Mouse (Mus musculus) cerebellum, adult 11-12 months (tissue): ENCODE results near the gene Gfod1.

ENCODE experiments used
- DNase-seq: peaks from one replicate; pipeline ENCODE4 v3.0.0; 2022

Gene Gfod1

DNA sequence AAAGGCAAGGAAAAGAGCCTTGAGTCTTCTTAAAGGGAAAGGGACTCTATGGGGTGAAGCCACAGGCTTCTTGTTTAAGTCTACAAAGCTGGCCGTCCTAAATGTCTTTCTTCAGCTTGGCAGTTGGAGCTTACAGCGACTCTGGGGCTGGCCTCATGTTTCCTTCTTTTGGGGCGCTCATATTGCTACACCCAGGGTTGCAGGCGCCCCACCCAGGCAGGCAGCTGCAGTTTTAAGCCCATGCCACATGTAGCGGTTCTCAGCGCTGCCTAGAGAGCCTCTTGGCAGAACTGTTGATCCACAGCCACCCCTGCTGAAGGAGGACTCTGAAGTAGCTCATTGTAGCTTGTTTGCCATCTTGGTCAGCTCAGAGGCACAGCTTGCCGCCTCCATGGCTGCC is 104.7 kb downstream of the Gfod1 start:
- no peak for DNase-seq

DNA sequence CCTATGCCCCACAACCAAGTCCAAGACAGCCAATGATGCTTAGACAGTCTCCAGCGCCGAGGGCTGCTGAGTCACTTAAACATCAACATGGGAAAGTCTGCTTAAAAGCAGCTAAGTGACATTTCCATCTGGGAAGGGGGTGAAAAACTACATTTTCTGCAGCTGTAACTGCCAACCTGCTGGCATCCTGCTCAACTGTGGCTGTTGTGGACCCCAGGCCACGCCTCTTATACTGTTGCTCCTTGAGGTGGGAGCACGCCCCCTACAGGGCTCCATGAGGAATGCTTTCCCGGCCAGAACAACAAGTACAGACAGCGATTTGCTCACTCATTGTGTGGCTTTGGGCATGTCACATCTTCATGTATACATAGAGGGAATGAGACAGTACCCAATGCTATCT is 106.8 kb downstream of the Gfod1 start:
- no peak for DNase-seq

DNA sequence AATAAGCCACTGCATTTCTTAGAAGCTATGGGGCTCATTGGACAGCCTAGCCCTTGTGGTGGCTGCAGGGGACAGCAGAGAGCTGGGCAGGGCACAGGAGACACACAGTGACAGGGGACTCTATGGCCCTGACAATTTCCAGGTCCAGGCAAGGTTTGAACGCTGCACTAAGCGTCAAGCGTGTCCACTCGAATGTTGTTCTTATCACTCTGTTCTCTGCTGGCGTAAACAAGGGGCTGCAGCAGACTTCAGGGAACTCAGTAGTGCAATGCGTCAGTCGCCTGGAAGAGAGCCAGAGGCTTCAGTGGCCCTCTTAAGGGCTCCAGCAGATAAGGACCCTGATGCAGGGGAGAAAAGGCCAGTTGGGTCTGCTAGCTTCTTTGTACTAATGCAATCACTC is 108.0 kb downstream of the Gfod1 start:
- DNase-seq: no peak

DNA sequence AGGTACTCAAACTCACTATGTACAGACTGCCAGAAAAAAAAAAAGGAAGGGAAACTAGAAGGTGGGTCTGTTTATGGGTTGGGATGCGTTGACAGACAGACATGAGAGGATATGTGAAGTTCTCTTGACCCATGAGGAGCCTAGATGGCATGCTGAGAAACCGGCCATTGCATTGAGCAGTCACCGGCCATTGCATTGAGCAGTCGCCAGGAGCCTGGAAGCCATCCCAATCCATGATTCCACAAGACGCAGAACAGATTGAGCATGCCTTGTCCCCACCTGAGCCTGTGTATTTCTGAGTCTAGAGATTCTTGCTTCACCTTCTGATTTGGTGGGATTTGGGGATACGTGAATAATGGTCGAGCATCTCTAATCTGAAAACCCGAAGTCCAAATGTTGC is 110.0 kb downstream of the Gfod1 start:
- no peak for DNase-seq

DNA sequence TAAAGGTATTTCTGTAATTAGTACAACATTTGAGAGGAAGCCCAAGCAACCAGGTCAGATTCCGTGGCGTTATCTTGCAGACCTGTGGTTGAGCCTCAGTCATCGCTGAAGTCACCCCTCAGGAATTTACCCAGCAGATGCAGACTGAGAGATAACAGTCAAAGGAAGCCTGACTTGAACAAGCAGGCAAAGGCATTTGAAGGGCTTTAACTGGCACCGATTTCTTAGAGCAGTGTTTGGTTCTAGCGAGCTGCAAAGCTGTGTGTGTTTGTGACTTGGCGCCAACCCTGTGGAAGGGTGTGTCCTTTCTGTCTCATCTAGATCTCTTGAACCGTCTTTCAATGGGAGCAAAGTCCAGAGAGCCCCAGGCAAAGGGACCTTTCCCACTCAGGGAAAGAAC is 110.7 kb downstream of the Gfod1 start:
- no peak for DNase-seq

DNA sequence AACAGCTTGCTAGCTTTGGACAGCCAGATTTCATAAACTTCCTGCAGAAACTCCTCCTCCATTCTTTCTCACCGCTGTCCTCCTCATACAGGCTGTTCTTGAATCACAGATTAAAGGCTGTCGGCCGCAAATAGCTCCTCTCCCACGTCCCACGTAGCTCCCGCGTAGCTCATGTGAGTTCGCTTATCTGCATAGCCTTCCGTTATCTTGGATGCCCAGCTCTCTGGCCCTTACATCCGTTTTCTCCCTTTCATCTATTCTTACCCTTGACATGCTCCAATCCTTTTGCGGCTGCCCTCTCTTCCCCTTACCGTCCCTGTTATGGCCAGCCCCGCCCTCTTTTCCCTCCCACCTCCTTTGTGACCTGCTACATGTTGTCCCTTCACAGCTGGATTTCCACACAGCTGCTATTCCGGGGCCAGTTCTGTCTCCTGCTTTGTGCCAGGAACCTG is 112.2 kb downstream of the Gfod1 start:
- no peak for DNase-seq

DNA sequence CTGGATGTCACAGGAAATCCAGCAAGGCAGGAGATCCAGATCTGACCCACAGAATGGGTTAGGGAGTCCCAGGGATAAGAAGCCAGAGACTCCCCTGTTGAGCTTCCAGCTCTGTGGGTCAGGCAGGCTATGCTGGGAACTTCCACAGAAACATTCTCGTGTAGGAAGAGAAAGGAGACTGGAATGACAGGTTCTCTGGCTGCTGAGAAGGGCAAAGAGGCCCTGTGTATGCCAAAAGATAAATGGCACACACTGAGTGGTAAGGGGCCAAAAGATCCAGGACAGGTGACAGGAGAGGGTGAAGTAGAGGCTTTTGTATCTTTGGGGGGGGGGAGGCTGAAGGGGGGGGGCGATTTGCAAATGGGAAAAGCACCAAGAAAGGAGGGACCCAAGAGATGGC is 112.7 kb downstream of the Gfod1 start:
- no peak for DNase-seq

DNA sequence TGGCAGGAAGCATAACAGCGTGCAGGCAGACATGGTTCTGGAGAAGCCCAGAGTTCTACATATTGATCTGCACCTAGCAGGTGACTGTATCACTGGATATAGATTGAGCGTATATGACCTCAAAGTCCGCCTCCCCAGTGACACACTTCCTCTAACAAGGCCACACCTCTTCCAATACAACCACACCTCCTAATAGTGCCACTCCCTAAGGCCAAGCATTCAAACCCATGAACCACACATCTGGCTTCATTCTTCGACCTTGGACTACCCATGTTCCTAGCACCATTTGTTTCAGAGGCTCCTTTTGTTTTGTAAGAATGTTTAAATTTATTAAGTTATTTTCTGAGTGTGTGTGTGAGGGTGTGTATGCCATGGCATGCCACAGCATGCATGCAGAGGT is 116.2 kb downstream of the Gfod1 start:
- no peak for DNase-seq

DNA sequence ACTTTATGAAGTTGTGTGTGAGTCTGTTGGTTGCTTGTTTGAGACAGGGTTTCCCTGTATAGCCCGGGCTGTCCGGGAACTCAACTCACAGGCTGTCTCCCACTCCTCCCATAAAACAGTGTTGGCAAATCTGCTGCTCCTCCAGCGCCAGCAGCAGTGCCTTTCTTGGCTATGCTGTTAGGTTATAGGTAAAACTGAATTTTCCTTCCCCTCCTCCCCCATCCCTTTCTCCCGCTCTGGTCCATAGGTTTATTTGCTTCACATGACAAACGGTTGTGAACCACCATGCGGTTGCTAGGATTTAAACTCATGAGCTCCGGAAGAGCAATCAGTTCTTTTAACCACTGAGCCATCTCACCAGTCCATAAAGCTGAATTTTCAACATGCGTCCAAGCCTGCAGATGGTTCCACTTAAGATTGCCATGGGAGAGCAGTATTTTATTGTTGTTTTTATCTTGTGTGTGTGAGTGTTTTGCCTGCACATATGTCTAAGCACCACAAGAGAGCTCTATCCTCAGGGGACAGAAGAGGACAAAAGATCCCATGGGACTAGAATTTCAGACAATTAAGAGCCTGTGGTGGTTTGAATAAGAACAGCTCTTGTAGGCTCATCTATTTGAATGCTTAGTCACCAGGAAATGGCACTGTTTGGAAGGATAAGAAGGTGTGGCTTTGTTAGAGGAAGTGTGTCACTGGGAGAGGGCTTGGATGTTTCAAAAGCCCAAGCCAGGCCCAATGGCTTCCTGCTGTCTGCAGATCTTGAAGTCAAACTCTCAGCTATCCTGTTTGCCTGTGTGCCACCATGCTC is 120.5 kb downstream of the Gfod1 start:
- DNase-seq: no peak

DNA sequence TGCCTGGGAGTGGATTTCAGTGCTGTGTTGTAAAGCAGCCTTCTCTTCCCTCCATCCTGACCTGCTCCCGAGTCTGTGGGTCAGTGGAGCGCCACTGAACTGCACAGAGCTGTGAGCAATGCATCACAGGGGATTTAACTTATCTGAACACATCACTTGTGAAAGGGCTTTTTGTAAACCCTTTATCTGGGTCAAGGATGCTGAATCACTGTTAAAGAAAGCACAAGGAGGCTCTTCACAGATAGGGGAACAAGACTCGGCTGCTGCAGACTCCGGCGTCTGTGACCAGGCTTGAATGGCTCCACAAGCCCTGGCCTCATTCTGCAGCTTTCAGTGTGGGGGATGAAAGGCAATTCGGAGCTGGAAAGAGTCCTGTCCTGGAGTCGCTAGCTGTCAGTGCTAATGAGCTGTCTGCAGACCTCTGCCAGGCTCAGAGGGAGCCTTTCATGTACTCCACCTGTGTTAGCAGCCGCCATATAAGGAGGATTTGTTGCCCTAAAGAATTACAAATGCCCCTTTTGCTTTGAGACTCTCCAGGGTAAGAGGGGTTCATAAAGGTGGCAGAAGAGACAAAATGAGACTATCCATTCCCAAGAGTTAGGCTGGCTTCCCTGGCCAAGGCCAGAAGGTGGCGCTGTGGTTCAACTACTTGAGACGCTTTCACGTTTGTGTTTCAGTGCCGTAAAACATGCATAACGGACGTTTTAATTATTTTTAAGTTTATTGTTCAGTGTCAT is 121.3 kb downstream of the Gfod1 start:
- DNase-seq: peak; percentile 67

DNA sequence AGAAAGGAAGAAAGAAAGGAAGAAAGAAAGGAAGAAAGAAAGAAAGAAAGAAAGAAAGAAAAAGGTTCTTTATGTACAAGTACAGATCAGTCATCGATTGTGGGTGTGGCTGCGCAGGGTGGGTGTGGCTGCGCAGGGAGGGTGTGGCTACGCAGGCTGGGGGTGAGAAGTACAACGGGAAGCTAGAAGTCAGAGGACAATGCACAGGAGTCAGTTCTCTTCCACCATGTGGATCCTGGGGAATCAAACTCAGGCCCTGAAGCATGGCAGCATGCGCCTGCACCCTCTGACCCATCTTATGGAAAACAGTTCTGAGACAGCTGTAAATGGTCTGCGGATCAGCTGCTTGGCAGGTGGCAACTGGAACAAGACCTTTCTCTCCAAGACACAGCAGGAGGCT is 122.9 kb downstream of the Gfod1 start:
- DNase-seq: no peak

DNA sequence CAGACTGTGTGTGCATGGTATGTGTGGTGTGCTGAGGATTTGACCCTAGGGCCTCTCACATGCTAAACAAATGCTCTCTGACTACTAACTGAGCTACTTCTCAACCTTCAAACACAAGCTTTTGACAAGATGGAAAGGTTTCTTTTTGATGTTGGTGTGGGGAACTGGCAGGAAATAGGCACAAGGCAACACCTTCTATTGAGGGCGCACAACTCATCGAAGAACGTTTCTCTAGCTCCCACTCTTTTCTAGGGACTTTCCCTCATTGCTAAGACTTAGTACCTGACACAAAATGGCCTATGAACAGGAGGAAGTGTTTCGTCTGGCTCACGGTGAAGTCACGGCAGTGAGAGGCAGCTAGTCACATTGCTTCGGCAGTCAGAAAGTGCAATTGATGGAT is 126.7 kb downstream of the Gfod1 start:
- no peak for DNase-seq

DNA sequence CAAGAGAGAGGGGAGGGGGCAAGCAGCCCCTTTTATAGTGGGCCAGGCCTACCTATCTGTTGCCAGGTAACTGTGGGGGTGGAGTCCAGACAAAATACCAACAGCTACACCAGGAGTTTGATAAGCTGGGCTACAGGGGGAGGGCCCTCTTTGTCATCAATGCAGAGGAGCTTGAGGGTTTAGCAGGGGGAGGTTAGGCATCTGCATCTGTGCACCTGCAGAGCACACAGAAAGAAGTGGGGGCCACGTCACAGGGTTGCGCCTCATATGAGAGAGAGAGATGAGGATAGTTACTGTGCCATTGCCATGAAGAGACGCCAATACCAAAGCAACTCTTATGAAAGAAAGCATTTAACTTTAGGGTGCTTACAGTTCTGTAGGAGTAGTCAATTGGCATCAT is 127.3 kb downstream of the Gfod1 start:
- DNase-seq: no peak

DNA sequence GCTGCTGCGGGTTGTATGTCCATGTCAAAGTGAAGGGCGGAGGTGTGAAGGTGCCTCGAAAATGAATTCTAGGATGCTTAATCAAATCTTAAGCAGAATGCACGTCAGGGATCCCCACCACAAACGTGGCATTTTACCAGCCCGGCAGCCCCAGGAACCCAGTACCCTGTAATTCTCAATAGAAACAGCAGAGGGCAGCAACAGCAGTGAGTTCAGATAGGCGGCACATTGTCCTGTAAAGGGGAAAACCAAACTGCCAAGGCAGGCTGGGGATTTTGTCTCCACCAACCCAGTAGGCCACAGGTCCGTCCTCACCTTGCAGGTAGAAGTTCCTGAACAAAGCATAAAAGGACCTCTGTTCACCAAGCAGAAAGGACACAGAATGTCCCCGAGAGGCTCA is 130.7 kb downstream of the Gfod1 start:
- peak; percentile 76 for DNase-seq

DNA sequence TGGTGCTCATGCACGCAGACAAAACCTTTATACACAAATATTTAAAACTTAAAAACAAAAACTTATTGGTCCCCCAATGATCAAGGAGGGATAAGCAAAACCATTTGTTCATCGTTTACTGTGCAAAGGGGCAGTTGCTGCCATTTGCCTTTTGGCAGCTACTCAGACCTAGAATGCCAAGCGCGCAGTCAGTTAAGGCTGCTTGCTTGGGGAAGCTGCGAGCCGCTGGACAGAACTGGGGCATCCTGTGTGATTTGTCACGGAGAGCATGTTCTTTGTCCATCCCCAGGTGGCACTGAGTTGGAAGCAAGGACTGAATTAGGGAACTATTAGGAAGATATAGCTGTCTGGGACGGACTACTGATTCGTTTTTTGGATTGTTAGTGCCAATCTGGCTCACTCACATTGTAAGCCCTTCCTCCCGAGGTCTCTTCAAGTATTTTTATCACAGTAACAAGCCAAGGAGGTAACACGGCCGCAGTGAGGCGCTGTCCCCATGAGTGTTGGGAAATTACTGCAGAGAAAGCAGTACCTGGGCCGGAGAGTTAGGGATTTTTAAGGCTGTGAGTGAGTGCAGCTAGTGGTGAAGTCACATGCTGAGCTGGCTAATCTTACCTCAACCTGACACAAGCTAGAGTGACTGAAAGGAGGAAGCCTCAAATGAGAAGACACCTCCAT is 131.8 kb downstream of the Gfod1 start:
- DNase-seq: peak; percentile 37

DNA sequence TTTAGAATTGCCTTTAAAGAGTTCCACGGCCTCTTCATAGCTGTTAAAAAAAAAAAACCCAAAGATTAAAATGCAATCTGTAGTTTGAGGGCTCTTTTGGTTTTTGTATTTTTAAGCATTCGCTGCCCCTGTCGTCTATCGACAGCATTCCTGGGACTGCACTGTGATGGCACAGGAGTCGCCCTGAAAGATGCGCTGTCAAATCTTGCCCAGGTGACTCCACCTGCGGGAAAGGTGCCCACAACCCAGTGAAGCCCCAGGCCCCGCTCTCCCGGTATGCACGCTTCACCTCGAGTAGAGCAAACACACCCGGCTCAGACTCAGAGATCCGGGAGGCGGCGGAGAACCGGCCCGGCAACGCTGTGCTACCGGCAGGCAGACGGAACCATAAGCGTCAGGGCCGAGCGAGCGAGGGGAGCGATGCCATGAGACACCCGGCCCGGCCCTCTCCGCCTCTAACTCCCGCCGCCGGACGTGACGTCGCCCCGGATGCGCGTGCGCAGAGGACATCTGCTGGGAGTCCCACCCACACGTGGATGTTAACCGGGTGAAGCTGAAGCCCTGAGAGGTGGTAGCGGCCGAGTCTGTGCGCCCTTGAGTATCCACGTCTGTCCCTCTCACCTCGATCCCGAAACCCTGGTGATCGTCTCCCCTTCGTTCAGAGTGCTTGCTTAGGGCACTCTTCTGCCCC is 132.8 kb downstream of the Gfod1 start, which contains the start of gene Tbc1d7:
Gene Tbc1d7, minus strand, starts transcription at position 482 of the 691 bp plus-strand sequence.
- DNase-seq: peak; percentile 97

DNA sequence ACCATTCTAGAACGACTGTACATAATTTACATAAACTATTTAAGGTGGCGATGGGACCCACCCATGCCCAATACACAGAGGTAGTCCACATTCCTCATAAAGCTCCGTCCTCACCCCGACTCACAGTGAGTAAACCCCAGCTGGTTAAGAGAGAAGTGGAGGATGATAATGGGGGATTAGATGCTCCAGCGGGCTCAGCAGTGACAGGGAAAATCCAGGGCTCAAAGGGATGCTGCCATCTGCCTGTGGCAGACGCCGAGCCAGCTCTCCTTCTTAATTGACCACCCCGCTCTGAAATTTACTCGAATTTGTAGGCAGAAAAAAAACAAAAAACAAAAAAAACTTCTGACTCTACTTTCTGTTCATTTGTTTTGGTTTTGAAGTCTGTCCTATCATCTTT is 136.3 kb downstream of the Gfod1 start:
- no peak for DNase-seq

DNA sequence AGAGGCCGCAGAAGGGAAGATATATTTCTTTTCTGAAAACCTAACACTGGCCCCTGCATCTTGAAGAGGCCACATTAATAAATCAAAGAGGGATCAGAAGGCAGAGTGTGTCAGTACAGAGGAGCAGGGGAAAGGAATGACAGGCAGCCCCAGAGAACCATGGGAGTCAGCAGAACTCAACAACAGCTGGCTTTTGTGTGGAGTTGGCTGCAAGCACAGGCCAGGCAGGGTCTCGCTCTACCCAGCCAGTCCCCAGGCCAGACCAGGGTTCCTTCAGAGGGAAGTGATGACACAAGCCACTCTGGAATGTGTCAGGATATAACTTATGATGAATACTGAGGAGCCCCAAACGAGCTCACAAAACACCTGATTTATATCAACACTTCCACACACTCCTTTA is 144.5 kb downstream of the Gfod1 start:
- DNase-seq: no peak

DNA sequence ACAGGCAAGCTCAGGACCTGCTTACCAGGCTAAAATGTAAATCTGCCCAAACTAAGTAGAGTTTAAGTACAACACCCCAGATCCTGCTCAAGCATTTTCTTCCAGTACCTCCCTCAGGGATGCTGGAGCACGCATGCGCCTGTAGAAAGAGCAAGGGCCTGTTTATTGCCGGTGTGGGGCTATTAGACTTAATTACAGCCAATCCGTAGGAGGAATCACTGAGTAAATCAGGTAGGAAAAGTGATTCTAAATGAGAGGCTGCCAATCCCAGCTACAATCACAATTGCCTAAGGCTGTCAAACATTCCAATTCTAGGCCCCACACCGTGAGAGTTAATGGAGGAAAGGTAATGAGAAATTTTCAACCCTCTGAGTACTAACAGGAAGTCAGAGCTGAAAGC is 145.7 kb downstream of the Gfod1 start:
- no peak for DNase-seq

DNA sequence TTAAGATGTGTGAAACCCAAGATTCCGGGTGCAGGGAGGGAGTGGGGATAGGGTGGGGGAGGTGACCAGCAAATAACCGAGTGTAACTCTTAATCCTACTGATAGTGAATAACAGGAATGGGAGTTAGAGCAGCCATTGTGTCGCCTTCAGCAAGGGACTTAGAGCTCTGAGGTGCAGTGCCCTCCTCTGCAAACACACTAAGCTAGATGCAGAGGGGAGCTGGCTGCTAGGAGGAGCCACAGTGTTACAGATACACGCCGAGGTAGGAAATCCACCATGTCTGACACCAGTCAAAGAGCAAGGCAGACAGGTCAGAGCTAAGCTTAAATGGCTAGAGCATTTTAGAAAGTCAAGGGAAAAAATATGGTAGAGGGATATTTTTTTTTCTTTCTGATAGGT is 146.6 kb downstream of the Gfod1 start:
- DNase-seq: no peak

DNA sequence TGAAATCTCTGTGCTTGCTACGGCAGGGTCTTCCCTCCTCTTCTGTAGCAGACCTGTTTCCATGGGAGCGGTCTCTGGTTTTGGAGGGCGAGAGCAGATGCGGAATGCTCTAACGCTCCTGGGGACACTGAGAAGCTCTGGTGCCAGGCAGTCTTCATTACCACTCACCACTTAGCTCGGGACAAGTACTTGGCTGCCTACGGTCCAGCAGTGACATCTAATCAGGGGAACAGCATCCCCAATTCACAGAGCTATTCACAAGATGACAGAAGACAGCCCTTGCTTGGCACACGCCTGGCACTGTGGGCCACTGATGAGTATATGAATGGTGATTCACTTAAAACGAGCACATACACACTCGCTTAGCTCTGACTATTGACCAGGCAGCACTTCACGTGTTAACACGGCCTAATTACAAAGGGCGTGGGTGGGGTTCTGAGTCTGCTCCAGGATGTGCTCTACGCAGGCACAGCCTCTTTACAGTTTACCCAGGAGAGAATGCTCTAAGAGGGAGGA is 151.9 kb downstream of the Gfod1 start:
- DNase-seq: no peak

DNA sequence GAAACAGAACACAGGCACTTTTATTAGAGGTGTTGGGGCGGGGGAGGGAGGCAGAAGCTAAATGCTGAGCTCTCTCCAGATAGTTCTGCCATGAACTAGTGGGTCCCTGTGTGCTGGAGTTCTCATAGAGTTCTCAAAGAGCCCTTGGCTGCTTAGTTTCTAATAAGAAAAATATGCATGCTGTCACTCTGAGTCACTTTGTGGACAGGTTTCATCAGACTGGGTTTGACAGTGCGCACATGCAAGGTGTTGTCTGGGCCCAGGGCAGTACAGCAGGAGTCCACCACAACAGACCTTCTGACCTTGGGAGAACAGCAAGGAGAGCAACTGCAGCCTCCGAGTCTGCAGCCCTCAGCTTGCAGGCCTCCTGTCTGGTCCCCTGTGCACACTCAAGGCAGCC is 154.3 kb downstream of the Gfod1 start:
- DNase-seq: no peak

DNA sequence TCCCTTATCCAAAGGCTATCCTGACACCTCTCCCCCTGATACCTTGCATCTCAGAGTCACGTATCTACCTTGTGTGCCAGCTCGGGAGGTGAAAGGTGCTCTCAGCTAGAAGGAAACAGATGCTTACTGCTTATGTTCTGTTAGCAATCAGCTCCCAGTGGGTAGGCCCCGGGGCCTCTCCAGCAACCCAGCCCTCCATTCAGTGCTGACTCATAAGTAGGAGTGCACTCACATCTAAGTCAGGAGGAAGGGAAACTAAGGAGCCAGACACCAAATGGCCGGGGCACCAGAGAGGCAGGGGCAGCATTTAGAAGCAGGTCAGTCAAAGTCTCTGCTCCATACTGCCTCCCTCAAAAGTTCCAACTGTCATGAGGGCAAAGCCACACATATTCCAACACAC is 155.3 kb downstream of the Gfod1 start:
- DNase-seq: no peak
